Mouse (Mus musculus) hindbrain, embryonic 15.5 days (tissue): ENCODE measurements around the gene Fam205c. TPM values are rescaled to one million over a fixed set of nuclear protein-coding genes. Genes with fewer than 3 reads are reported as not detected.

Source experiments
- ATAC-seq: fragments of 200-750 bp; cut with Nextera tagmentation; 2 replicates; pipeline ENCODE4 v1.8.0; 2017; ENCODE audit warnings: low read depth, moderate number of reproducible peaks, moderate TSS enrichment; ENCODE audit not compliant: low FRiP score
- H3K27ac ChIP-seq: fragments of 300-500 bp; sonication (generic); replicated peaks from 2 replicates; pipeline ENCODE4 v1.5.1; 2015; ENCODE audit warnings: mild to moderate bottlenecking, inconsistent platforms
- H3K27me3 ChIP-seq: fragments of 300-500 bp; sonication (generic); 2 replicates; pipeline ENCODE4 v1.6.1; 2015; ENCODE audit warnings: control low read depth, inconsistent platforms
- H3K36me3 ChIP-seq: fragments of 300-500 bp; sonication (generic); 2 replicates; pipeline ENCODE4 v1.6.1; 2015; ENCODE audit warnings: control low read depth, inconsistent platforms
- H3K4me1 ChIP-seq: fragments of 300-500 bp; sonication (generic); replicated peaks from 2 replicates; pipeline ENCODE4 v1.6.1; 2015; ENCODE audit warnings: control low read depth, inconsistent platforms
- H3K4me2 ChIP-seq: fragments of 300-500 bp; sonication (generic); 2 replicates; pipeline ENCODE4 v1.6.1; 2015; ENCODE audit warnings: moderate library complexity, mild to moderate bottlenecking, inconsistent platforms
- H3K4me3 ChIP-seq: fragments of 300-500 bp; sonication (generic); 2 replicates; pipeline ENCODE4 v1.5.1; 2015; ENCODE audit warnings: mild to moderate bottlenecking, inconsistent platforms
- H3K9ac ChIP-seq: fragments of 300-500 bp; sonication (generic); 2 replicates; pipeline ENCODE4 v1.6.1; 2015; ENCODE audit warnings: inconsistent platforms
- H3K9me3 ChIP-seq: fragments of 300-500 bp; sonication (generic); 2 replicates; pipeline ENCODE4 v1.6.1; 2016; ENCODE audit warnings: control low read depth, inconsistent platforms
- WGBS: fragments of 180-500 bp; shearing (Covaris S2); methylation state at CpG from one replicate; pipeline ENCODE4 v1.1.7; 2015; 5-methylcytosine and 5-hydroxymethylcytosine counted together
- polyA plus RNA-seq: library from polyadenylated mRNA; unstranded; fragments of >200 nt; fragmentation: Nextera tagmentation; extraction: Ambion mirVana; gene quantifications from 2 replicates; pipeline ENCODE4 v1.2.1, GENCODE M21; 2015

Gene Fam205c
- 1.6 and 1.8 TPM in 2 replicates for polyA plus RNA-seq

DNA sequence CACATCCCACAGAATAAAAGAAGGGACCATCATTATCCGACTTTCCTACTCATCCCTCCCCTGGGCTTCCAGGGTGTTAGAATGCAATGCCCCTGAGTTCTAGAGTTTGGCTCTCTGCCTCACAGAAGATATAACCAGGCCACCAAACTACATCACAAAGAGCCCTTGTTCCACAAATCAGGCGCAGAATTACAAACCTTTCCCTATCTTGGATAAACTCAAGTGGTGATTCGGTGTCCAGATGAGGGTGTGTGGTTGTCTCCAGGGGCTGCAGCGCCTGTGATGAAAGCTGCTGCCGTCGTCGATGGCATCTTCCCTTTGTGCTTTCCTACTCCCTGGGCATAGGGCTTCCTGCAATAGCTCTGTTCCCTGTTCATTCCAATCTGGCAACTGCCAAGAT is at the start of gene Fam205c:
Gene Fam205c (minus strand): TSS at position 101 of the 400 bp plus-strand sequence.
- no peak within 1 kb of the TSS for H3K4me3 ChIP-seq
- H3K4me2 ChIP-seq, result no peak within 1 kb of the TSS
- no peaks in the 10 kb centered on the region for H3K4me1 ChIP-seq
- no peak for ATAC-seq
- H3K9me3 ChIP-seq, result no peaks in the 10 kb centered on the region
- no peaks in the 10 kb centered on the region for H3K27me3 ChIP-seq
- H3K36me3 ChIP-seq, result no peaks in the 10 kb centered on the region
- WGBS, result 81% methylated on average over 7 of the region's 7 CpGs
- H3K9ac ChIP-seq, result no peak within 1 kb of the TSS
- no peak within 1 kb of the TSS for H3K27ac ChIP-seq

DNA sequence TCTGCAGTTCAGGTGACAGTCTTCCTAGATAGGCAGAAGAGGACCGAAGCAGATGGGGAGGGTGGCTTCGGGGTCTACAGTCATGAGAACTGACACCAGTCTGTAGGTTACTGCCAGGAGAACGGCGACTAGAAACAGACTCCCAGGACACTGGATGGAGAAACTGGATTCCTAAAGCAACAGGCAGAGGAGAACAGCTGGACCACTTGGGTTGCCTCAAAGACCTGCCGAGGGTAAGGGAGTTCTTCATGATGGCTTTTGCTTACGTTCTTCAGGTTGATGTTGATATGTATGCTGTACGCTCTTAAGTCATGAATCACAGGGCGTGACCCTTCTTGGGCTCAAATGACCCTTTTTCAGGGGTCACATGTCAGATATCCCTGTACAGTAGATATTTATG is 48.4 kb upstream of the Fam205c start:
- no peaks in the 10 kb centered on the region for H3K9me3 ChIP-seq
- H3K4me2 ChIP-seq, result no peak overlapping the region
- ATAC-seq, result no peak
- H3K4me1 ChIP-seq, result peaks cover 19% of the 10 kb centered on the region
- H3K9ac ChIP-seq, result no peak overlapping the region
- H3K27ac ChIP-seq, result 0 out of 2 replicates have a peak overlapping the region, but pooled peaks have one; percentile 7
- no peaks in the 10 kb centered on the region for H3K36me3 ChIP-seq
- no peaks in the 10 kb centered on the region for H3K27me3 ChIP-seq
- H3K4me3 ChIP-seq, result no peak overlapping the region
- 90% methylated on average over 8 of the region's 8 CpGs for WGBS

DNA sequence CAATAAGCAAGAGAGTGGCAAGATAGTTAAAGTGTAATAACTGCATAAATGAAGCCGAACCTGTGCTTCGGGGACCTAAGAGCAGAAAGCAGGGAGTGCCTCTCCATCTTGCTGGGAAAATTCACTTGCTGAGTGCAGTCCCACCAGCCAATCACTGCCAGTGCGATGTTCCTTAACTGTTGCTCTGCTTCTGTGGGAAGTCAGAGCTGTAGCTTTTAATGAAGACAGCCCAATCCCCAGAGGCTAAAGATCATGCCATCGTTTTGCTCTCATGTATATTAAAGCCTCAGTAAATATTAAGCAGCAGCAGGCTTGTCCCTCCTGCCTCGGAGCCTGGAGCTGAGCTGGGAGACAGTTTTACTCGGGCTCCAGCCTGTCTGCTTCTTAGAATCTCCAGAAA is 48.0 kb upstream of the Fam205c start:
- no peak overlapping the region for H3K4me2 ChIP-seq

DNA sequence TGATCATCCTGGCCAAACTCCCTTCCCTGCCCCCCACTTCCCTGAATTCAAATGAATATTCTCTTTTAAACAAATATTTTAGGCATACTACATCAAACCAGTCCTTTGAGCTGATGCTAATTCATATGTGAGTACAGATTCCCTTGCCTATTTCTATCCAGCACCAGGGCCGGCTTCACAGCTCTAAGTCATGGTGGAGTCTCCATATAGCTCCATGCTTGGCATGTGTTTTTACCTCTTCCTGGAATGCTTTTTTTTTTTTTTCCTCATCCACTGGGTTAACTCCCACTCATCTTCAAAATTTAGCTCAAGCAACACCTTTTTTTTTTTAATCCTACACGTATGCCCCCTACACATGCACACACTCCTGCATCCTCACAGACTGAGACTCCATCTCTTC is 47.5 kb upstream of the Fam205c start:
- H3K9ac ChIP-seq, result no peak overlapping the region
- 0 out of 2 replicates have a peak overlapping the region, but pooled peaks have one; percentile 30 for H3K27ac ChIP-seq
- H3K4me2 ChIP-seq, result no peak overlapping the region
- no peaks in the 10 kb centered on the region for H3K36me3 ChIP-seq
- H3K9me3 ChIP-seq, result no peaks in the 10 kb centered on the region
- peaks cover 19% of the 10 kb centered on the region for H3K4me1 ChIP-seq
- 67% methylated on average over 2 of the region's 2 CpGs for WGBS
- no peaks in the 10 kb centered on the region for H3K27me3 ChIP-seq
- no peak overlapping the region for H3K4me3 ChIP-seq
- no peak for ATAC-seq

More for the DNA sequence above, 48.0 kb upstream of the Fam205c start:
- Histone ChIP-seq H3K9ac (no peak overlapping the region), H3K4me1 (peaks cover 19% of the 10 kb centered on the region), H3K9me3 (no peaks in the 10 kb centered on the region), H3K4me3 (no peak overlapping the region), H3K36me3 (no peaks in the 10 kb centered on the region), H3K27me3 (no peaks in the 10 kb centered on the region), H3K27ac (0 out of 2 replicates have a peak overlapping the region, but pooled peaks have one; percentile 30)
- WGBS, result 52% methylated on average over 6 of the region's 6 CpGs
- peak; percentile 27; the same call in 1 of the 2 replicates for ATAC-seq

DNA sequence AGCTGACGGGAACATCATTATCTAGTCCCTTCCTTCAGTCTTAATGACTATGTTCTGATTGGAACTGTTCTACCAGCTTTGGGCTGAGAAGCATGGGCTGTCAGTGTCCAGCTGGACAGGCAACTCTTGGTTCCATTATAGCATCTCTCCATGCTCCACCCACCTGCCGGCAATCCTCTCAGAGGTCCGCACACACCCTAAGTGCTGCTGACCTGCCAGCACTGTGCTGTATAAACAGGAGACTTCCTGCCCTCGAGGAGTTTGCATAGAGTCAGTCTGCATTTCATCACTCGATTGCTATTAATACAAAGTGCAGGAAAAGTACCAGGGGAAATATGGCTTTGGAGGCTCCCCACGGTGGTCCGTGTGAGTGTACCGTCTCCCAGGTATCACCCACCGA is 46.7 kb upstream of the Fam205c start:
- Histone ChIP-seq H3K4me2 (no peak overlapping the region), H3K27me3 (peaks cover under 1% of the 10 kb centered on the region; the same call in 1 of the 2 replicates), H3K4me3 (no peak overlapping the region), H3K4me1 (peaks cover 22% of the 10 kb centered on the region), H3K9ac (no peak overlapping the region), H3K9me3 (no peaks in the 10 kb centered on the region), H3K27ac (no peak overlapping the region), H3K36me3 (no peaks in the 10 kb centered on the region)
- WGBS, result 79% methylated on average over 9 of the region's 9 CpGs
- ATAC-seq, result no peak

DNA sequence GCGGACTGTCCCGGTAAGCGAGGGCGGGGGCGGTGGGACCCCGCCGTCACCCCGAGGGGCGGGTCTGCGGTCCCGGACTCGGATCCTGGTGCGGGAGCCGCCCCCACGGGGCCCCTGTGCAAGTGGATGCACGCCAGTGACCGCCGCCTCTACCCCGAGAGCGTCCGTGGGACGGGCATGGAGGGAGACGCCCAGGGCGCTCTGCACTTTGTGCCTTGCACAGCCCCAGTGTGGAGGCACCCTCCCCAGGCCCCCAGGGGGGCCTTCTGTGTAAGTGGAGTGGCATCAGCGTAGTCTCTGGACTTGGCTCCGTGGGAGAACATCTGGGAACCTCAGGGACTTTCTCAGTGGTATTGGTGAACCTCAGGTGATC is 43.4 kb upstream of the Fam205c start:
- Histone ChIP-seq H3K4me2 (peak overlapping the region; percentile 93), H3K4me3 (peak overlapping the region; percentile 85), H3K9me3 (no peaks in the 10 kb centered on the region), H3K27ac (peak overlapping the region; percentile 84), H3K9ac (peak overlapping the region; percentile 94), H3K27me3 (peaks cover 5% of the 10 kb centered on the region), H3K36me3 (no peaks in the 10 kb centered on the region), H3K4me1 (peaks cover 22% of the 10 kb centered on the region)
- peak; percentile 67 for ATAC-seq
- 3% methylated on average over 25 of the region's 26 CpGs for WGBS

DNA sequence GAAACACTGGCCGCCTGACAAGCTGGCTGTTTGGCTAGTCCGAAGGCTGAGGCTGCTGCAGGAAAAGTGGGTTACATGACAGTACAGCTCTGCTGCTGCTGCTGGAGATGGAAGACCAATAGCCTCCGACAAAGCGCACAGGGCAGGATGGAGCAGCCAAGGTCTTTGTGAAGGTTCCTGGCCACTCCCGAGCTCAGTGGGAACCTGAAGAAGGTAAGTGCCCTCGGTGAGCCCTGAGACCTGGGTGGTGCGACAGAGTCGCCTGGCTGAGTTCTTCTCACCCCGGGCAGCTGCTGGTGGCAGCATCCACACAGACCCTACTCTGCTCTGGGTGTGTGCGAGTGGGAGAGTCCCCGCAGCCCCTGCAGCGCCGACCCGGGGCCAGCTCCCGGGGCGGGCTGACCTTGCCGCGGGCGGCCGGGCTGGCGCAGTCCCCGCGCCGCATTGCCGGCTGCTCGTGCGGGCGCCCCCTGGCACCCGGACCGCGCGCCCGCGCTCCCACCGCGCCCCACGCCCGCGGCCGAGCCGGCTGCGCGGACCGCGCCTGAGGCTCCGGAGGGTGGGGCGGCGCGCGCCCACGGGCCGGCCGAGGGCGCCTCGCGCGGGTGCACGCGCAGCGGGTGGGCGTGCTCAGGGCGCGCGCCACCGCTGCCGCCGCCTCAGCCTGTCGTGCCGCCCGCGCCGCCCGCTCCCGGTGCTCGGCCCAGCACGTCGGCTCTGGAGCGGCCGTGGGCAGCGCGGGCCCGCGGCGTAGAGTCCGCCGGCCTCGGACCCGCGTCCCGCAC is 42.8 kb upstream of the Fam205c start, which contains the start of gene Phf24:
Gene Phf24 (plus strand): TSS at position 44 of the 785 bp plus-strand sequence.
- Histone ChIP-seq H3K4me3 (peak within 1 kb of the TSS; percentile 85), H3K36me3 (no peaks in the 10 kb centered on the region), H3K9ac (peak within 1 kb of the TSS; percentile 94), H3K4me1 (peaks cover 22% of the 10 kb centered on the region), H3K4me2 (peak within 1 kb of the TSS; percentile 93), H3K9me3 (no peaks in the 10 kb centered on the region), H3K27ac (peak within 1 kb of the TSS; percentile 84), H3K27me3 (peaks cover 5% of the 10 kb centered on the region)
- WGBS, result under 1% methylated on average over 64 of the region's 90 CpGs
- ATAC-seq, result peak; percentile 90

DNA sequence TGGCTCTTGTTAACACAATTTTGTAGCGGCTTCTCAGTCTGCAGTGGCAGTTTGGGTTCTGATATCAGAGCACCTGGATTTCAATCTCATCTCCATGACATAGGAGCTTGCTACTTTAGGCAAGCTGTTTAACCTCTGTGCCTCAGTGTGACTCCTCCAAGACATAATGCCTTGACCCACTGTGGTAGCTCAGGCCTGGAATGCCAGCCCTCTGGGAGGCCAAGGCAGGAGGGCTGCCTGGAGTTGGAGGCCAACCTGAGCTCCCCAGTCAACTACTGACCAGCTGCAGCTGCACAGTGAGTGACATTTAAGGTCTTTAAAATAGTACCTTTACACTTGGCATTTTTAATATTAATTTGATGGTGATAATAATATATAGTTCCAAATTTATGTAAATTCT is 41.9 kb upstream of the Fam205c start:
- H3K4me2 ChIP-seq, result peak overlapping the region; percentile 93
- H3K4me3 ChIP-seq, result peak overlapping the region; percentile 85
- H3K36me3 ChIP-seq, result no peaks in the 10 kb centered on the region
- ATAC-seq, result no peak
- H3K27ac ChIP-seq, result no peak overlapping the region
- H3K9ac ChIP-seq, result no peak overlapping the region
- H3K27me3 ChIP-seq, result peaks cover 5% of the 10 kb centered on the region
- H3K4me1 ChIP-seq, result peaks cover 16% of the 10 kb centered on the region
- no peaks in the 10 kb centered on the region for H3K9me3 ChIP-seq
- 80% methylated on average over 1 of the region's 1 CpGs for WGBS

DNA sequence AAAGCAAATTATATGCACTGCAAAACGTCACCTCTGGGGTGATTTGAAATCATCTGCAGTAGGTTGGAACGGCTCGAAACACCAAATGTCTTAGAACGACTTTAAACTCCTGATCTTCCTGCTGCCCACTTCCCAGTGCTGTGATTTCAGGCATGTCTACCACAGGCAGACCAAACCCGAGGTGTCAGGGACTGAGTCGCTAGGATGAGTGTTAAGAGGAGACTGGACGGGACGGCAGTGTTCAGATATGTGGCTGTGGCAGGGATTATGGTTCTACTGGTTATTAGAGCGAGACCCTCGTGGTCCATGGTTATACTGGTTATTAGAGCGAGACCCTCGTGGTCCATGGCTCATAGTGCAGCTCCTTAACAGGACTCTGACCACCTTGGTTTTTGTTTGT is 41.3 kb upstream of the Fam205c start:
- Histone ChIP-seq H3K4me1 (peaks cover 12% of the 10 kb centered on the region), H3K27me3 (peaks cover 5% of the 10 kb centered on the region), H3K36me3 (no peaks in the 10 kb centered on the region), H3K4me3 (no peak overlapping the region), H3K9ac (no peak overlapping the region), H3K9me3 (no peaks in the 10 kb centered on the region), H3K27ac (no peak overlapping the region), H3K4me2 (no peak overlapping the region)
- 85% methylated on average over 12 of the region's 12 CpGs for WGBS
- no peak for ATAC-seq

DNA sequence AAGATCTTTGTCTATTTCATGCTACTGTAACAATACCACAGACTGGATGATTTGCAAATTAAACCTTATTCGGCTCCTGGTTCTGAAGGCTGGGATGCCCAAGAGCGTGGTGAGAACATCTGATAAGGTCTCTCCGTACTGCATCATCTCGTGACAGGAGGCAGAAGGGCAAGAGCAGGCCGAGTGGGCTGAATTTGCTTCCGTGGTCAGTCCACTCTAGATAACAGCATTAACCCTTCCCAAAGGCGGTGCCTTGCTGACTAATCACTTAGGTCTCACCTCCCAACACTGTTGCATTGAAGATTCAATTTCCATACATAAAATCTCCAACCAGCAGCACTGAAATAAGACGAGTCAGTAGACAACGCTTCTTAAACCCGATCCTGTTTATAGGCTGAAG is 39.4 kb upstream of the Fam205c start:
- 49% methylated on average over 10 of the region's 10 CpGs for WGBS
- no peak overlapping the region for H3K9ac ChIP-seq
- H3K27ac ChIP-seq, result no peak overlapping the region
- peaks cover 6% of the 10 kb centered on the region for H3K4me1 ChIP-seq
- H3K36me3 ChIP-seq, result no peaks in the 10 kb centered on the region
- H3K4me2 ChIP-seq, result no peak overlapping the region
- H3K27me3 ChIP-seq, result peaks cover 5% of the 10 kb centered on the region
- H3K9me3 ChIP-seq, result no peaks in the 10 kb centered on the region
- ATAC-seq, result no peak
- H3K4me3 ChIP-seq, result no peak overlapping the region

DNA sequence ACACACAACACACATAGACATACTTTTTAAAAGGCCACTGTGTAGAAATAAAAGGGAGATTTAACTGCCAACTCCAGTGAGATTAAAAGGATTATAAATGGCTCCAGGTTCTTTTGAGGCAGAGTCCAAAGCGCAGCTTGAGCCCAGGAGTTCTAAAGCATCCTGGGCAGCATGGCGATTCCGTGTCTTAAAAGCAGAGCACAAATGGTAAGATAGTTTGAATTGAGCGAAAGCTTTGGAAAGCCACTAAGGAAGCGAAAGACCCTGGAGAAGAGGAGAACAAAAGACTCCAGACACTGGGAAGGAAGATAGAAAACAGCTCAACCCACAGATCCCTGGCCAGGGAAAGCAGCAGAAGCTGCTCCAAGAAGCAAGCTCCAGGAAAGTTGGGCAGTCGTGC is 30.9 kb upstream of the Fam205c start:
- H3K4me1 ChIP-seq, result no peaks in the 10 kb centered on the region
- no peak overlapping the region for H3K9ac ChIP-seq
- no peak for ATAC-seq
- 73% methylated on average over 6 of the region's 6 CpGs for WGBS
- no peak overlapping the region for H3K27ac ChIP-seq
- no peaks in the 10 kb centered on the region for H3K27me3 ChIP-seq
- H3K4me3 ChIP-seq, result no peak overlapping the region
- no peaks in the 10 kb centered on the region for H3K36me3 ChIP-seq
- H3K9me3 ChIP-seq, result no peaks in the 10 kb centered on the region
- H3K4me2 ChIP-seq, result no peak overlapping the region

DNA sequence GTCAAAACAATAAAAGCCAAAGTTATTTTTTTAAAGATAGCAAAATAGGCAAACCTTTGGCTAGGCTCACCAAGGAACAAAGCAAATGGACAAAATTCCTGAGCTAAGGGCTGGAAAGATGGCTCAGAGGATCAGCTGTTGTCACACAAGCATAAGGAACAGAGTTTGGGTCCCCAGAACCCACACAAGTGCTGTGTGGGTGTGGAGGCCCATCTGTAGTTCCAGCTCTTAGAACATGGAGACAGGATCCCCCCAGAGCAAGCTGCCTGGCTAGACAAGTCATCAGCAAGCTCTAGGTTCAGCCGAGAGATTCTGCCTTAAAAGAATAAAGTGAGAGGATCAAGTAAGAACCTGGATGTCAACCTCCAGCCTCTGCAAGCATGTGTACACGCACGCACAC is 30.5 kb upstream of the Fam205c start:
- Histone ChIP-seq H3K9ac (no peak overlapping the region), H3K27ac (no peak overlapping the region), H3K27me3 (no peaks in the 10 kb centered on the region), H3K4me2 (no peak overlapping the region), H3K9me3 (no peaks in the 10 kb centered on the region), H3K4me1 (no peaks in the 10 kb centered on the region), H3K36me3 (no peaks in the 10 kb centered on the region), H3K4me3 (no peak overlapping the region)
- WGBS, result 94% methylated on average over 3 of the region's 3 CpGs
- ATAC-seq, result no peak
